Mouse (Mus musculus): Measurements from ENCODE around the gene Pak4.
A peak's percentile ranks its signal among the peaks of the same experiment; 100 is the strongest.

Gene Pak4

GRCm38 (mm10) chr7:28587644-28588043 lies 10.3 kb downstream of the Pak4 start:
- no peak for DNase-seq (ENCODE audit: low spot score)

GRCm38 (mm10) chr7:28586663-28587411 lies 11.1 kb downstream of the Pak4 start:
- DNase-seq (ENCODE audit: low spot score) = peak; percentile 73

- no peak for DNase-seq (ENCODE audit: low spot score)
These were observed 13.0 kb downstream of the Pak4 start for GRCm38 (mm10) chr7:28585001-28585400.

GRCm38 (mm10) chr7:28584468-28584867 lies 13.5 kb downstream of the Pak4 start:
- DNase-seq (ENCODE audit: low spot score) = no peak

GRCm38 (mm10) chr7:28583570-28584344 lies 14.2 kb downstream of the Pak4 start:
- DNase-seq (ENCODE audit: low spot score) = no peak

- no peak for DNase-seq (ENCODE audit: low spot score)
These were observed 15.1 kb downstream of the Pak4 start for GRCm38 (mm10) chr7:28582841-28583240.

GRCm38 (mm10) chr7:28581721-28582120 lies 16.3 kb downstream of the Pak4 start:
- no peak for DNase-seq (ENCODE audit: low spot score)

GRCm38 (mm10) chr7:28579826-28580225 lies 18.2 kb downstream of the Pak4 start:
- DNase-seq (ENCODE audit: low spot score) = no peak

GRCm38 (mm10) chr7:28578543-28579053 lies 19.4 kb downstream of the Pak4 start:
- no peak for DNase-seq (ENCODE audit: low spot score)

- peak; percentile 49 for DNase-seq (ENCODE audit: low spot score)
These were observed 20.0 kb downstream of the Pak4 start for GRCm38 (mm10) chr7:28577826-28578542.

- no peak for DNase-seq (ENCODE audit: low spot score)
These were observed 21.6 kb downstream of the Pak4 start for GRCm38 (mm10) chr7:28576271-28576914.

GRCm38 (mm10) chr7:28575597-28575996 lies 22.4 kb downstream of the Pak4 start:
- no peak for DNase-seq (ENCODE audit: low spot score)

GRCm38 (mm10) chr7:28573236-28573635 lies 24.7 kb downstream of the Pak4 start:
- DNase-seq (ENCODE audit: low spot score) = no peak

- no peak for DNase-seq (ENCODE audit: low spot score)
These were observed 25.3 kb downstream of the Pak4 start for GRCm38 (mm10) chr7:28572689-28573088.

GRCm38 (mm10) chr7:28570982-28571682 lies 26.9 kb downstream of the Pak4 start:
- DNase-seq (ENCODE audit: low spot score) = peak; percentile 45

- peak; percentile 49 for DNase-seq (ENCODE audit: low spot score)
These were observed 27.5 kb downstream of the Pak4 start for GRCm38 (mm10) chr7:28570291-28570981.

GRCm38 (mm10) chr7:28568253-28568652 lies 29.7 kb downstream of the Pak4 start:
- DNase-seq (ENCODE audit: low spot score) = peak; percentile 63

- DNase-seq (ENCODE audit: low spot score) = no peak
These were observed 30.4 kb downstream of the Pak4 start for GRCm38 (mm10) chr7:28567539-28567938.

- no peak for DNase-seq (ENCODE audit: low spot score)
These were observed 32.6 kb downstream of the Pak4 start for GRCm38 (mm10) chr7:28565407-28565806.

- no peak for DNase-seq (ENCODE audit: low spot score)
These were observed 35.0 kb downstream of the Pak4 start for GRCm38 (mm10) chr7:28562951-28563350.

GRCm38 (mm10) chr7:28562371-28562770 lies 35.6 kb downstream of the Pak4 start:
- DNase-seq (ENCODE audit: low spot score) = no peak
